Mouse (Mus musculus) bone marrow, adult 2 months (tissue): ENCODE results near the gene Aldh2. TPM values are rescaled to one million over a fixed set of nuclear protein-coding genes. Genes with fewer than 3 reads are reported as not detected.
A peak's percentile ranks its signal among the peaks of the same experiment; 100 is the strongest.
"Not testable (repeated sequence)": the region's sequence is repeated elsewhere in the genome, so short reads cannot be mapped to it uniquely, and the experiment has no call there.

ENCODE experiments used
- H3K27ac ChIP-seq: fragments of 200-500 bp; 2 replicates; pipeline ENCODE4 v1.5.1; 2012; ENCODE audit warnings: low read depth, mild to moderate bottlenecking, control low read depth, inconsistent platforms, low read length; ENCODE audit not compliant: control insufficient read depth, poor library complexity, insufficient read depth
- H3K4me1 ChIP-seq: fragments of 200-500 bp; 2 replicates; pipeline ENCODE4 v1.6.1; 2011; ENCODE audit warnings: low read length; ENCODE audit not compliant: control insufficient read depth, insufficient read depth
- H3K4me3 ChIP-seq: fragments of 200-500 bp; replicated peaks from 2 replicates; pipeline ENCODE3; 2011; ENCODE audit warnings: mild to moderate bottlenecking, low read depth, low read length, control low read depth; ENCODE audit not compliant: control insufficient read depth
- CTCF ChIP-seq: fragments of 200-500 bp; IDR thresholded peaks from 2 replicates; pipeline ENCODE4 v1.5.1; 2011; ENCODE audit warnings: low read length, control low read depth; ENCODE audit not compliant: control insufficient read depth, insufficient read depth
- POLR2A ChIP-seq: fragments of 200-500 bp; IDR thresholded peaks from 2 replicates; pipeline ENCODE4 v1.6.1; 2011; ENCODE audit warnings: low read depth, mild to moderate bottlenecking, control low read depth, low read length, borderline replicate concordance; ENCODE audit not compliant: control insufficient read depth
- WGBS: fragments of 180-500 bp; shearing (Covaris S2); methylation state at CpG from one replicate; pipeline ENCODE4 v1.1.7; 2018; 5-methylcytosine and 5-hydroxymethylcytosine counted together
- polyA plus RNA-seq: library from polyadenylated mRNA; stranded (reverse); fragments of >200 nt; gene quantifications from 2 replicates; pipeline ENCODE4 v1.2.4, GENCODE M21; 2011; ENCODE audit warnings: low replicate concordance; ENCODE audit not compliant: missing spikeins, insufficient read depth, insufficient read length

Aldh2 gene
- polyA plus RNA-seq, result 151 and 336 TPM in 2 replicates

GRCm38 (mm10) chr5:121593451-121594401 lies at the start of gene Aldh2:
Gene Aldh2 (minus strand): TSS chr5:121593824.
- WGBS, result under 1% methylated on average over 47 of the region's 47 CpGs
- Histone ChIP-seq H3K27ac (peak within 1 kb of the TSS; percentile 67), H3K4me1 (peaks cover 18% of the 10 kb centered on the region), H3K4me3 (peak within 1 kb of the TSS; percentile 76)
- no peak for TF ChIP-seq CTCF
- TF ChIP-seq POLR2A, result peak; percentile 94

- Histone ChIP-seq H3K4me3 (no peak overlapping the region), H3K27ac (no peak overlapping the region), H3K4me1 (no peaks in the 10 kb centered on the region)
- TF ChIP-seq POLR2A, result no peak
- TF ChIP-seq CTCF, result no peak
- WGBS, result 92% methylated on average over 9 of the region's 9 CpGs
Observed at GRCm38 (mm10) chr5:121639601-121640000, 46.0 kb upstream of the Aldh2 start.

- H3K4me1 ChIP-seq, result no peaks in the 10 kb centered on the region
- WGBS, result 85% methylated on average over 6 of the region's 6 CpGs
- H3K4me3 ChIP-seq, result no peak overlapping the region
- no peak for TF ChIP-seq CTCF
- TF ChIP-seq POLR2A, result no peak
- H3K27ac ChIP-seq, result no peak overlapping the region
Observed at GRCm38 (mm10) chr5:121637296-121637695, 43.7 kb upstream of the Aldh2 start.

- H3K4me1 ChIP-seq, result no peaks in the 10 kb centered on the region
- TF ChIP-seq POLR2A (no peak), CTCF (no peak)
- H3K27ac ChIP-seq, result no peak overlapping the region
- H3K4me3 ChIP-seq, result no peak overlapping the region
- WGBS, result 86% methylated on average over 5 of the region's 5 CpGs
Observed at GRCm38 (mm10) chr5:121634668-121635067, 41.0 kb upstream of the Aldh2 start.

- no peaks in the 10 kb centered on the region for H3K4me1 ChIP-seq
- TF ChIP-seq POLR2A, result no peak
- TF ChIP-seq CTCF, result no peak
- no peak overlapping the region for H3K27ac ChIP-seq
- H3K4me3 ChIP-seq, result no peak overlapping the region
- WGBS, result 67% methylated on average over 3 of the region's 3 CpGs
Observed at GRCm38 (mm10) chr5:121632804-121633203, 39.2 kb upstream of the Aldh2 start.

GRCm38 (mm10) chr5:121631106-121631647 lies 37.6 kb upstream of the Aldh2 start:
- H3K27ac ChIP-seq, H3K4me1 ChIP-seq, H3K4me3 ChIP-seq: not testable (repeated sequence)
- WGBS, result 74% methylated on average over 8 of the region's 9 CpGs

GRCm38 (mm10) chr5:121627871-121628270 lies 34.2 kb upstream of the Aldh2 start:
- H3K4me3 ChIP-seq, result no peak overlapping the region
- H3K27ac ChIP-seq, result no peak overlapping the region
- H3K4me1 ChIP-seq, result no peaks in the 10 kb centered on the region
- peak; percentile 87 for TF ChIP-seq CTCF
- TF ChIP-seq POLR2A, result no peak
- WGBS, result 0% methylated on average over 1 of the region's 1 CpGs

- TF ChIP-seq POLR2A (no peak), CTCF (no peak)
- H3K27ac ChIP-seq, result no peak overlapping the region
- 94% methylated on average over 3 of the region's 3 CpGs for WGBS
- no peaks in the 10 kb centered on the region for H3K4me1 ChIP-seq
- no peak overlapping the region for H3K4me3 ChIP-seq
Observed at GRCm38 (mm10) chr5:121623241-121623640, 29.6 kb upstream of the Aldh2 start.
